Mouse (Mus musculus): ENCODE measurements around the gene Gm17387.

The Gm17387 gene

DNA sequence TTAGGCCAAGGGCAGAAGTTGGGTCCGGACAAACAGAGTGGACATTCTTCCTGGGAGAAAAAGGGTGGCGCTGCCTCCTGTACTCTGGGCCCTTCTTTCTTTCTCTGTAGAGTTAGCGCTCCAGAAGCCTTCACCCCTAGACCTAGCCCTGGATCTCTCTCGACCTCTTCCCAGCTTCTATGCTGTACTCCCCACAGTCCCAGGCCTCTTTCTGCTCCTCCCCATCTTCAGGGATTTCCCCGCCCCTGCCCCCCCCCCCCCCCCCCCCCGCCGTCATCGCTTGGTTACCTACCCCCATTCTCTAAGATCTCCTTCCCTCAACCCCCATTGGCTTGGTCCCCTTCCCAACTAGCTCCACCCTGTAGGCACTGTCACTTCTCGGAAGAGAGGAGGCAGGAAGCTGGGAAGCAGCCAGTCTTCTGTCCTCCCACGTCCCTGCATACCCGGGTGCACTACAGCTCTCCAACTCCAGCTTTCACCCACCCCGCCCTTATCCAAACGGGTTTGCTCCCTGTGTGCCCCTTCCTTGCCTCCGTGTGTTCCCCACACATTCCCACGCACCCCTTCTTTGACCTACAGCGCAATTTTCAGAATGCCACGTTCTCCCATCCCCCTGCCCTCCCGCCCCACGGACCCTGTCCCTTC lies 18.8 kb downstream of the Gm17387 start:
- peak; percentile 66 for DNase-seq (ENCODE audit: low spot score)

DNA sequence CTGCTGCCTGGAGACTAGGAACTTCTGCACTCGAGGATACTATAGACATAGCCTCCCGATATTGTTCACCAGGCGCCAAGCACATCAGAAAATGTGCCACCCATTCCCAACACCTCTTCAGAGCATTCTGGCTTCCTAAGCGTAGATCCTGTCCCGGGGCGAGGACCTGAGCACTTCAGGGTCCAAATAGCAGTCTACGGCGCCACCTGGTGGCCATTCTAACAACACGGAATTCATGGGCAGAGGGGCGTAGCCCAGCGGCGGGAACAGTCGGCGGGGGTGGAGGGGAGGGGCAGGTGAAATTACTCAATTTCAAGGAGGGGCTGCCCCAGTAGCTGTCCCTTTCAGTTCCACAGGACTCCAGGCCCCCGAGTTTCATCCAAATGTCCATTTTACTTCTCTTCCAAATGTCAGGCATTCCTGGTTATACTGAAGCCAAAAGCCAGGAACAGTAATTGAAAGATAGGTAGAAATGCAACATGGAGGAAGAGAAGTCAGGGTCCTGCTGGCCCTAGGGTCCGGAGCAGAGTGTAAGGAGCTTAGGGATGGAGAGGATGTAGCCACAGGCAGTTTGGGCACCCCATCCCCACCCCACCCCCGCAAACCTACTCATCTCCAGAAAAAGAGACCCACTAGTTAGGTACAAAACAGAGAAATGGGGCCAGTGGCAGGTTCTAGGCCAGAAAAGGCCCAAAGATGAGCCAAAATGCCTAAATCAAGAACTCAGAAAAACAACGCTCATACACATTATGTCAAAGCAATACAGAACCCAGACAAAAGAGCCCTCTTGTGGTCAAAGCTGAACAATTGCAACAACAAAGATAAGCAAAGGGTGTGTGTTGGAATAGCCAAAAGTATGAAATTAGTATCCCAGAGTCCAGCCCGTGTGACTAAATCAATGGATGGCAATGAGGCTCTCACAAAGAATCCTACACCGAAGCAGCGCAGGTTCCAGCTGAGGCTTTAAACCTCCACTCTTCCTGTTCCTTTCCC lies 19.6 kb downstream of the Gm17387 start:
- peak; percentile 90 for DNase-seq (ENCODE audit: low spot score)

DNA sequence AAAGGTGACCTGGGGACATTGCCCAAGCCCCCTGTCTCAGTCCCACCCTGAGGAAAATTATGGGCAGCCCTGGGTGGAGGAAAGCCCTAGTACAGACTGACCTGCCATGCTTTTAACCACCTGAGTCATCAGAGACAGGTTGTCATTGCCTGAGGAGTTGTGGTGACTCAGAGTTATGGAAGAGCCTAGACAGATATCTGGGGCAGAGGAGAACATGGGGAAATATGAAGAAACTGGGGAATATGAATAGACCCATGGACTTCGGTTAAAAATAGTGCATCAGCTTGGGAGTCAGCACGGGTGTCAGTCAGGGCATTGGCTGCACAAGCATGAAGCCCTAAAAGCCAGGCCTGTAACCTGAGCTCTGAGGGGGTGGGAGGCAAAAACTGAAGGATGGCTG lies 20.4 kb downstream of the Gm17387 start:
- no peak for DNase-seq (ENCODE audit: low spot score)

DNA sequence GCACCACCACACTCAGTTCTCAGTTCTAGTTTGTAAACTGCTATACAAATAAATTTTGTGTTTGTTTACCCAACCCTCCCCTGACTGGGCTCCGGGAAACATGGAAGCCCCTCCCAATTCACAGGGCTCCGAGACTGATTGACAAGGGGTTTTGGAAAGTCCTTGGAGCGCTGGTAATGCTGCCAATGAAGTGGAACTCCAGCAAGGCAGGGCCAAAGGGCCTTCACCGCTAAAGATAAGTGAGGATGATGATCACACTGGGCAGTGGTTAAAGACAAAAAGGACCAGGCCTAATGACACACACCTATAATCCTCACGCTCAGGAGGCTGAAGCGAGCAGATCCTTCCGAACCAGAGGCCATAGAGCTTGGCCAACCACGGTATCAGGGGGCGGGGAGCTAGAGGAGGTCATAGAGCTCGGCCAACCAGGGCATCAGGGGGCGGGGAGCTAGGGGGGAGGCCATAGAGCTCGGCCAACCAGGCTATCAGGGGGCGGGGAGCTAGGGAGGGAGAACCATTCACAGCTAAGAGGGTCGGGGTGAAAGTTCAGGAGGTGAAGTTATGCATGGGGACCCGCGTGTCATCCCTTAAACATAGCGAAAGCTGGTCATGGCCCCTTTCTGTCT lies 22.2 kb downstream of the Gm17387 start:
- DNase-seq (ENCODE audit: low spot score): no peak

DNA sequence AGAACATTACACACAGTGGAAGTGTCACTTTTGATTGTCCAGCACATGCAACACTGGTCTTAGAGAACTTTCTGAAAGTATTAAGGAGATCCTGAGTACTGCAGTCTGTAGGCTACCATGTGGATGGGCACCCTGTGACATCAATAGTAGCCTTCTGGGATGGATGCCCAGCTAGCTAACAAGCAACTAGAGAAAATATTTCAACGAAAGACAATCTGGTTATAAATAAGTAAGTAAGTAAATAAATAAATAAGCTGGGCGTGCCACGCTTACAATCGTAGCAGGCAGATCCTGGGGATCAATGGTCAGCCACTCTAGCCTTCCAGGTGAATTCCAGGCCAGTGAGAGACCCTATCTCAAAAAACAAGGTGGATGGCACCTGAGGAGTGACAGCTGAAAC lies 23.1 kb downstream of the Gm17387 start:
- no peak for DNase-seq (ENCODE audit: low spot score)

DNA sequence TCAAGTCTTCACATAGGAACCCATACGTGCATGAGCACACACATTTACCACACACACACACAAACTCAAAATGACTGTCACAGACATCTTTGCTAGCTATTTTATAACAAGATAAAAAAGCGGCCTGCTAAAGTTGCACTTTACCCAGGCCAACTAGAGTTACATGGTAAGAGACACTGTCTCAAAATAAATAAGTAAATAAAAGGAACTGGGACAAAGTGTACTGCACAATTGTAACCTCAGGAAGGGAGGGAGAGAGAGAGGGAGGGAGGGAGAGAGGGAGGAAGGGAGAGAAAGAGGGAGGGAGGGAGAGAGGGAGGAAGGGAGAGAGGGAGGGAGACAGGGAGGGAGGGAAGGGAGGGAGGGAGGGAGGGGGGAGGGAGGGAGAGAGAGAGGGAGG lies 23.5 kb downstream of the Gm17387 start:
- DNase-seq (ENCODE audit: low spot score): no peak

DNA sequence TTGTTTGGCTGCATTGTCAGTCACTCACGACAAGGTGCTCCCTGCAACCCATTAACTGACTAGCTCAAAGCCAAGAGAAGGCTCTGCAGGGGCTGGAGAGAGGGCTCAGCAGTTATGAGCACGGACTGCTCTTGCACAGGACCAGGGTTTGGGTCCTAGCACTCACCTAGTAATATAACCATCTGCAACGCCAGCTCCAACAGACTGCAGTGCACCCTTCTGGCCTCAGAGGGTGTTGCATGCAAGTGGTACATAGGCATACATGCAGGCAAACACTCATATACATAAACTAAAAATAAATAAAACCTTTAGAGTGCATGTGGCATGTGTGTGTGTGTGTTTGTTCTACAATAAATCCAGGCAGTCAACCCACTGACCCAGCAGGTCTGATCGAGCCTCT lies 26.9 kb downstream of the Gm17387 start:
- DNase-seq (ENCODE audit: low spot score): no peak

DNA sequence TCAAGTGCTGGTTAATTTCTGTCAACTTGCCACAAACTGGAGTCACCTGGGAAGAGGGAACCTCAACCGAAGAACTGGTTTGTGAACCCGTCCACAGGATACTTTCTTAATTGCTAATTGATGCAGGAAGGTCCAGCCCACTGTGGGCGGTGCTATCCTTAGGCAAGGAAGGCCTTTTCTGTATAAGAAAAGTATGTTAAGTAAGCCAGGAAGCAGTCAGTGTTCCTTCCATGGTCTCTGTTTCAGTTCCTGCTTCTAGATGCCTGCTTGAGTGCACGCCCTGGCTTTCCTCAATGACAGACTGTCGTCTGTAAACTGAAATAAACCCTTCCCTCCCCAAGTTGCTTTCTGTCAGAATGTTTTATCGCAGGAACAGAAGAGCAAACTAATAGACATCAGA lies 28.0 kb downstream of the Gm17387 start:
- DNase-seq (ENCODE audit: low spot score): no peak

DNA sequence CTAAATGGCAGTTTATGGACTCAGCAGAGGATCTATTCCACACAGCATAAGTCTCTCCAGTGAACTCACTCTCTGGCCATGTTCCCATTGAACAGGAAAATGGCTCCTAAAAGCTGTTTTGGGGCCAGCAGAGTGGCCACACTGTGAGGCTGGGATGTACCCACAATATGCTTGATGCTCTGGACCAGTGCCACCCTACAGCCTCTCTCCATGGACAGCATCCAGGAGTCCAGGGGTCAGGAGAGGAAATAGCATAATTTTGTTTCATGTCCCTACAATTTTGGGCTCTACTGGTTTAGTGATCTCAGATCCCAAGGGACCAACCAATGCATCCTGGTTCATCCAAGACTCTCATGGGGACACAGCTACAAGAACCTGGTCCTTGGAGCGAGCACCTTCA lies 28.6 kb downstream of the Gm17387 start:
- DNase-seq (ENCODE audit: low spot score): no peak

DNA sequence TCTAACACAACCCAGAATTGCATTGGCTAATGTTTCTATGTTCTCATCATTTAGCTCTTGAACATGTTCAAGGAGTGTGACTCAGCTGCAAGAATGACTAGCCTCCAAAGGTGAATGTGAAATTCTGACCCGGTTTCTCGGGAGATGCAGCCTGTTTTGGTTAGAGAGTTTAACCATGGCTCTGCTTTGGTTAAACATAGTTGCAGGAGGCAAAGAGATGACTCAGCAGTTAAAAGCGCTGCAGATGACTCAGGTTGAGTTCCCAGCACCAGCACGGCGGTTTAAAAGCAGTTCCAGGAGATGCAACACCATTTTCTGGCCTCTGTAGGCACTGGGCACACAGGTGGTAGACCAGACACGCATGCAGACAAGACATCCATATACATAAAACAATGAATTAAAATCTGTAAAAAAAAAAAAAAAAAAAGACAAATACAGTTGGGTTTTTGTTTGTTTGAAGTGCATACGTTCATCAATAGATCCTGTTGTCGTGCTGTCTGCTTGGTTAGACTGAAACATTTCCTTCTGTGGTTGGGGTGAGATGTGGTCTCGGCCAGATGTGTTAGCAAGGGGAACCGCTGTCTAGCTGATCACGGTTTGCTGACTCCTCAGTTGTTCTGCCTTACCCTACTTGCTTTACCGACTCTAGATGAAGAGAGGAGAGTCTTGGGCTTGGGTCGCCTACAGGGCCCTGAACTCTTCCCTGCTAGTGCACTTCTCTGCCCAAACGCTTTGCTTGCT lies 29.8 kb downstream of the Gm17387 start:
- no peak for DNase-seq (ENCODE audit: low spot score)

DNA sequence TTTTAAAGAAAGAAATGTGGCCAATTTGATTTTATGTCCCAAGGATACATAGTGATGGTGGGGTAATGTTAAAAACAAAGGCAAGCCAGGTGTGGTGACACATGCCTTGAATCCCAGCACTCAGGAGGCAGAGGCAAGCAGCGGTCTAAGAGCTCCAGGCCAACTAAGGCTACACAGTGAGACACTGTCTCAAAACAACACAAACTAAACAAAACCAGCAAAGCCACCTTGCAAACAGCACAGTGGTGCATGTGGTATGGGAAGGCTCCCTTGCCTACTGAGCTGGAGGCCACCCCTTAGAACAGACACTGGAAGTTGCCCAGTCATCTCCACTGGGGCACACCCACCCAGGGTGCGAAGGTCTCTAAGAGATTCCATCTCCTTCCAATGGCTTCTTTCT lies 31.0 kb downstream of the Gm17387 start:
- no peak for DNase-seq (ENCODE audit: low spot score)

DNA sequence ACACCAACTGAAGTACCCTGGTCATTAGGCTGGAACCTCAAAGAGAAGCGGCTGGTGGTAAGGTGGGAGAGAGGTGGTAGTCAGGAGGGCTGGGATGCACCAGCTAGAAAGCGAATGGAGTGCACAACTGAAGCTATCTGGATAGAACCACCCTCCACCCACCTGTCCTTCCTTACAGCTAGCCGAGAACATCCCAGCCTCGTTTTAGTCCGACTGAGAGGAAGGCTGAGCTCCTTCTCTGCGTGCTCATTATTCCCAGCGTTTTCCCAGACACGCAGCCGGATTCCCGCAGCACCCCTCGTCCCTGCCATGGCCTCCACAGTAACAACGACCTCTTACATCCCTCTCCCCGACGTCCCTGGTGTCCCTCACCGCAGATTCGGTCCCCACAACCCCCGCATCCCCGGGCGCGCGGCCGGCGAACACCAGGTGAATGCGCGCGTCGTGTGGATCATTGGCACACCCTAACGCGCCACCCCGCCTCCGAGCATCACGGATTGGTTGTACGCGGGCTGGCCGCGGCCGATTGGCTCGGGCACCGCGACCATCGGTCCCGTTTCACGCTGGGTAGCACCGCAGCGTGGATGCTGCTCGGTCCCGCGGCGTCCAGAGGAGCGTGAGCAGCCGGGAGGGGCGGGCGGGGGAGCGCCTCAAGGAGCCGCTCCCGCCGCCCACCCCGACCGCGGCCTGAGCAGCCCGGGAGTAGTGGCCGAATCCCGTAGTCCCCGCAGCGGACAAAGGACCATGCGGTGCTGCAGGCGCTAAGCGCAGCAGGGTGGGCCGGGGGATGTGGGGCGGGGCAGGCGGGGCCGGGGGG lies 31.7 kb downstream of the Gm17387 start, which contains the start of gene B4galnt4:
B4galnt4 (plus strand) TSS at position 679 of the 817 bp plus-strand sequence.
- peak; percentile 69 for DNase-seq (ENCODE audit: low spot score)

DNA sequence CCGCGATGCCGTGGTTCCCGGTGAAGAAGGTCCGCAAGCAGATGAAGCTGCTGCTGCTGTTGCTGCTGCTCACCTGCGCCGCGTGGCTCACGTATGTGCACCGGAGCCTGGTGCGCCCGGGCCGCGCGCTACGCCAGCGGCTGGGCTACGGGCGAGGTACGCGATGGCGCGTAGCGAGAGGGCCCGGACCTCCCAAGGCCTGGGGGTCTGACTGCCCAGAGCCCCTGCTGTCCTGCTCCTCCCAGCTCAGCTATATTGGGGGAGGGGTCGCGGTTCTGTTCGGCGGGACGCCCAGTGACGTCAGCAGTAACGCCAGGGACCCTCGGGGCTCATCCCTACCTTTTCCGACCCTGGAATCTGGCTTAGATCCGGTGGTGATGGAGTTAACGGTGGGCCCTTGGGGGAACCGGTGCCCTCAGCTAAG lies 32.4 kb downstream of the Gm17387 start:
- DNase-seq (ENCODE audit: low spot score): no peak

DNA sequence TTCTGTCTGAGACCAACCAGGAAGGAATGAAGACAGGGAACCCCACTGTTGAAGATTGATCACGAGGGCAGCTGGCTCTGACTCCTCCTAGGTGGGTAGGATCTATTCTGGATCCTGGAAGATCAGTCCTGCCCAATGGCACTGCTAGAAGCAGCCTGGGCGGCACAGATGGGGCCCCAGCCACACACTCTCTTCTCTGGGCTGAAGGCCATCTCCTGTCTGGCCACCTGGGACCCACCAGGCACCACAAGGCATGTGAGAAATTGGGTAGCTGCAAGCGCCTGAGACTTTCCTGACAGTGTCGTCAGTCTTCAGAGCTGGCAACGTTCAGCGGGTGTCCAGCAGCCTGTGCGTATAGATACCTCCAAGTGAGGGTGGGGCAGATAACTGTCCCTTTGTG lies 33.6 kb downstream of the Gm17387 start:
- DNase-seq (ENCODE audit: low spot score): no peak

DNA sequence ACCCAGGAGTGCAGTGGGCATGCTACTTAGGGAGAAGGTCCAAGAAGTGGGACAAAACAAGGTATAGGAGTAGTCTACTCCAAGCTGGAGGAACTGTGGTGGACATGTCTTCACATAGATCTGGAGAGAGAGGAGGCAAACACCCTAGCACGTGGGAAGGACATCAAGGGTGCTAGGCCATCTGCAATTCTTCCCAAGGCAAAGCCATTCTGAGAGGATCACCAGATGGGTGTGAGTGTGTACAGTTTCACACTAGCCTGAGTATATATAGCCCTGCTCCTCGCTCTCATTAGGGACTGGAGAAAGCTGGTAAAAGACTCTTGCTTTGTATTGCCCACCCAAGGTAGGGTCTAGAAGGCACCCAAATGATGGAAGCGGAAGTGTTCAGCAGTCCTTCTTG lies 34.4 kb downstream of the Gm17387 start:
- no peak for DNase-seq (ENCODE audit: low spot score)

DNA sequence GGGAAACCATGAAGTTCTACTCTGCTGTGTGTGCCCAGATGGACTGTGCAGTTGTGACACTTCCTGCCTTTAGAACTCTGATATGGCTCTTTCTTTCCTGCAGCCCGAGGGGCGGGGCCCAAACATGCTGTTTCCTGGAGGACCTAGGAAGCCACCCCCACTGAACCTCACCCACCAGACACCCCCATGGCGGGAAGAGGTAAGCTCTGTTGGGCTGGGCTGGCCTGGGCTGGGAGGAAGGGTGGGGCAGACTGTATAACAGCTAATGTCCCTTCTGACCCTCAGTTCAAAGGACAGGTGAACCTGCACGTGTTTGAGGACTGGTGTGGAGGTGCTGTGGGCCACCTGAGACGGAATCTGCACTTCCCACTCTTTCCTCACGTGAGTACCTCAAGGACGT lies 35.2 kb downstream of the Gm17387 start:
- DNase-seq (ENCODE audit: low spot score): no peak

DNA sequence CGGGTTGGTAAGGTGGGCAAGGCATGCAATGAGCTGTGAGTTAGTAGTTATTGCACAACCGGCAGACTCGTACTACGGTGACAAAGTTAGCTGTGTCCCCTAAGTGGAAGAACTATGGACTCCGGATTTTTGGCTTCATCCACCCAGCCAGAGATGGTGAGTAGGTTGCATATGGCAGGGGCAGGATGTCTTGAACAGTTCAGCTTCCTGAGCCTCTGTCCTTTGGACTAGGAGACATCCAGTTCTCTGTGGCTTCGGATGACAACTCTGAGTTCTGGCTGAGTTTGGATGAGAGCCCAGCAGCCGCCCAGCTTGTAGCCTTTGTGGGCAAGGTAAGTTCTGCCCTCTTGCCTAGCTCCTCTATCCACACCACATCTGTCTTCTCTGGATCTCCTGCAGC lies 35.6 kb downstream of the Gm17387 start:
- no peak for DNase-seq (ENCODE audit: low spot score)

DNA sequence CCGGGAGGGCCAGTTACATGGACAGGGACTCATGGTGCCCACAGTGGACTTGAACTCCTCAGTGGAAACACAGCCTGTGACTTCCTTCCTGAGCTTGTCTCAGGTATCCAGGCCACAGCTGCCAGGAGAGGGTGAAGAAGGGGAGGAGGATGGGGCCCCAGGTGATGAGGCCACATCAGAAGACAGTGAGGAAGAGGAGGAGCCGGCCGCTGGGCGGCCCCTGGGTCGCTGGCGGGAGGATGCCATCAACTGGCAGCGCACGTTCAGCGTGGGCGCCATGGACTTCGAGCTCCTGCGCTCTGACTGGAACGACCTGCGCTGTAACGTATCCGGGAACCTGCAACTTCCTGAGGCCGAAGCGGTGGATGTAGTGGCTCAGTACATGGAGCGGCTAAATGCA lies 39.4 kb downstream of the Gm17387 start:
- no peak for DNase-seq (ENCODE audit: low spot score)

DNA sequence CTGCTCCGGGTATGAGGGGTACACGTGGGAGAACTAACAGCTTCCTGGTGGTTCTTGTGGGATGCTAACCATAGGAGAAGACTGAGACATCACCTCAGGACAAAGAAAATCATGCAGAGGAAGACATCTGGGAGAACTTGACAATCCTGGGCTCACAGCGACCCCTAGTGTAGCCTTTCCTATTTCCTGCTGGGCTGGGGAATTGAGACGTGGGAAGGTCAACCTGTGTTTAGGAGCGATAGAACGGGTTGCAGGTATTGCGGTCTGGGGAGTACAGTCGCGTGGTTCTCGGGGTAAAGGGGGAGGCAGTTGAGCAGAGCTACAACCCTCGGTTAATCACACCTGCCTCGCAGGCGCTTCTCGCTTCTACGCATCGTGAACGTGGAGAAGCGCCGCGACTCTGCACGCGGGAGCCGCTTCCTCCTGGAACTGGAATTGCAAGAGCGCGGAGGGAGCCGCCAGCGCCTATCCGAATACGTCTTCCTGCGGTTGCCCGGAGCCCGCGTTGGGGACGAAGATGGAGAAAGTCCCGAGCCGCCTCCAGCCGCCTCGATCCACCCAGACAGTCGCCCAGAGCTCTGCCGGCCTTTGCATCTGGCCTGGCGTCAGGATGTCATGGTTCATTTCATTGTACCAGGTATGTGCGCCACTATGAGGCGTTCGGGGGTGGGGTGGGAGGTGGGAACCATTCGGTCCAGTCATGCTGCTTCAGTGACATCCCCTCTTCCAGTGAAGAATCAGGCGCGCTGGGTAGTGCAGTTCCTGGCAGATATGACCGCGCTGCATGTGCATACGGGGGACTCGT lies 41.3 kb downstream of the Gm17387 start:
- DNase-seq (ENCODE audit: low spot score): peak; percentile 59

DNA sequence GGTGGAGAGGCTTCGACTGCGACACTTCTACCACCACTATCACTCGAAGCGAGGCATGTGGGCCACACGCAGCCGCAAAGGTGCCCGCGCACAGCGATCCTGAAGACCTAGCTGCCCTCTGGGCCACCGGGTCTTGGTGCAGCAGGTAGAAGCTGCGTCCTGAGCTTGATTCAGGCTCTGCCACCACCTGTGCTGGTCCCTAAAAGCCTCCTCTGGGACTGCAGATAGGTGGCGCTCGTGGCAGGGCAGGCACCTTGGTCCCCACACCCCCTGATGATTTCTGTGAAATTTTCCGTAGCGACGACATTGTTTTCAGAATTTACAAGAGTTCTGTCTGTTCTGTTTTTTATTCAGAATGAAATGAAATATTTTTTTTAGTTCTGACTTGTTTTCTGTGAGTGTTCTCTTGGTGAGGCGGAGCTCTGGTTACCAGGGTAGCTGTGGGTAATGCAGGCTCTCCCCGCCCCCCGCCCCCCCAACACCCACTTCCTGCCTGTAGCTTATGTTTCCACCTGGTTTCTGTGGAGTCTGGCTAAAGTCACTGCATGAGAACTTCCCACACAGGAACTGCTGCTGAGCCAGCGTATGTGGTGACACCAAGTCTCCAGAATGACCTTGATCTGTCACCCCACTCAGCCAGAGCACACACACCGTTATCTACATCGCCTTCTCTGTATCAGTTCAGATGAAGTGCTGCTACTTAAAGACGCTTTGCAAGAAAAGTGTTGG lies 43.2 kb downstream of the Gm17387 start:
- no peak for DNase-seq (ENCODE audit: low spot score)

Measured in ovary, postnatal 36 days (tissue).